Mouse (Mus musculus) MEL (cell line): ENCODE measurements around the gene Igfn1.

Experiments
- BHLHE40 ChIP-seq: IDR thresholded peaks from 2 replicates; pipeline ENCODE4 v1.6.1; 2012; ENCODE audit warnings: low read depth, mild to moderate bottlenecking, inconsistent platforms, low read length, improper control_type of control experiment, borderline replicate concordance
- CHD1 ChIP-seq: IDR thresholded peaks from 2 replicates; pipeline ENCODE4 v1.6.1; 2012; ENCODE audit warnings: low read depth, mild to moderate bottlenecking, inconsistent platforms, low read length, improper control_type of control experiment
- CTCF ChIP-seq, 3 experiments: IDR thresholded peaks in 2 of 3; conservative IDR thresholded peaks in 1 of 3; 2 replicates each; pipeline ENCODE4 v1.5.1; 2011 to 2012; ENCODE audit warnings: low read length in 3 of 3, low read depth in 2 of 3, mild to moderate bottlenecking in 2 of 3, improper control_type of control experiment in 1 of 3, inconsistent platforms in 1 of 3, mixed read lengths in 1 of 3, moderate library complexity in 1 of 3; ENCODE audit not compliant: control insufficient read depth in 1 of 3, insufficient read depth in 1 of 3, poor library complexity in 1 of 3, severe bottlenecking in 1 of 3
- ELF1 ChIP-seq: IDR thresholded peaks from 2 replicates; pipeline ENCODE4 v1.6.1; 2014; ENCODE audit warnings: low read depth, mild to moderate bottlenecking, inconsistent platforms, low read length, improper control_type of control experiment, moderate library complexity
- EP300 ChIP-seq, 2 experiments: IDR thresholded peaks; 2 replicates each; pipeline ENCODE4 v1.6.1; 2011; ENCODE audit warnings: improper control_type of control experiment in 2 of 2, low read length in 2 of 2, low read depth in 1 of 2, mild to moderate bottlenecking in 1 of 2
- MAFK ChIP-seq: IDR thresholded peaks from 2 replicates; pipeline ENCODE4 v1.6.1; 2011; ENCODE audit warnings: low read depth, mild to moderate bottlenecking, low read length, improper control_type of control experiment, borderline replicate concordance
- NELFE ChIP-seq: IDR thresholded peaks from 2 replicates; pipeline ENCODE4 v1.6.1; 2011; ENCODE audit warnings: low read depth, low read length, improper control_type of control experiment
- NRF1 ChIP-seq: IDR thresholded peaks from 2 replicates; pipeline ENCODE4 v1.6.1; 2014; ENCODE audit warnings: low read depth, mild to moderate bottlenecking, inconsistent platforms, low read length, improper control_type of control experiment, moderate library complexity; ENCODE audit not compliant: poor library complexity, insufficient read depth, severe bottlenecking
- POLR2A ChIP-seq, 2 experiments: IDR thresholded peaks; 2 replicates each; pipeline ENCODE4 v1.6.1; 2011 to 2012; ENCODE audit warnings: low read length in 2 of 2, mild to moderate bottlenecking in 2 of 2, control low read depth in 1 of 2, improper control_type of control experiment in 1 of 2, low read depth in 1 of 2, moderate library complexity in 1 of 2; ENCODE audit not compliant: control insufficient read depth in 1 of 2, insufficient read depth in 1 of 2, poor library complexity in 1 of 2
- POLR2AphosphoS5 ChIP-seq: IDR thresholded peaks from 2 replicates; pipeline ENCODE4 v1.6.1; 2012; ENCODE audit warnings: low read depth, borderline replicate concordance, mild to moderate bottlenecking, inconsistent platforms, low read length, moderate library complexity, mixed read lengths
- TCF12 ChIP-seq: IDR thresholded peaks from 2 replicates; pipeline ENCODE4 v1.6.1; 2014; ENCODE audit warnings: low read depth, mild to moderate bottlenecking, inconsistent platforms, low read length, improper control_type of control experiment, moderate library complexity
- USF1 ChIP-seq: IDR thresholded peaks from 2 replicates; pipeline ENCODE4 v1.6.1; 2014; ENCODE audit warnings: low read depth, mild to moderate bottlenecking, inconsistent platforms, low read length, improper control_type of control experiment, moderate library complexity
- ZKSCAN1 ChIP-seq: IDR thresholded peaks from 2 replicates; pipeline ENCODE4 v1.6.1; 2012; ENCODE audit warnings: low read depth, mild to moderate bottlenecking, inconsistent platforms, low read length, improper control_type of control experiment, moderate library complexity
- ZNF384 ChIP-seq: IDR thresholded peaks from 2 replicates; pipeline ENCODE4 v1.6.1; 2012; ENCODE audit warnings: low read depth, mild to moderate bottlenecking, inconsistent platforms, low read length, improper control_type of control experiment

GRCm38 (mm10) chr1:136045774-136046173 is 39.6 kb upstream of the Igfn1 start:
- TF ChIP-seq ZNF384 = no peak
- TF ChIP-seq POLR2A (IDR thresholded peaks at IDR 0.05; ENCODE audit: control insufficient read depth in 1 of 2, insufficient read depth in 1 of 2, low read depth in 1 of 2, low read length in 2 of 2, poor library complexity in 1 of 2) = no peak
- no peak for TF ChIP-seq POLR2AphosphoS5
- TF ChIP-seq MAFK = no peak
- TF ChIP-seq TCF12 = no peak
- peak; percentile 82 to 85 (median 83) for TF ChIP-seq CTCF (IDR thresholded peaks at IDR 0.05 in 2 of 3, conservative IDR thresholded peaks at IDR 0.05 in 1 of 3; ENCODE audit: control insufficient read depth in 1 of 3, insufficient read depth in 1 of 3, low read depth in 2 of 3, low read length in 3 of 3, poor library complexity in 1 of 3, severe bottlenecking in 1 of 3)
- no peak for TF ChIP-seq EP300 (IDR thresholded peaks at IDR 0.05; ENCODE audit: low read depth in 1 of 2, low read length in 2 of 2)
- no peak for TF ChIP-seq NELFE
- no peak for TF ChIP-seq NRF1
- no peak for TF ChIP-seq ZKSCAN1
- TF ChIP-seq USF1 = no peak
- no peak for TF ChIP-seq ELF1
- no peak for TF ChIP-seq CHD1
- no peak for TF ChIP-seq BHLHE40
